Mouse (Mus musculus): ENCODE results near the gene Nrxn2.

Nrxn2 gene

DNA sequence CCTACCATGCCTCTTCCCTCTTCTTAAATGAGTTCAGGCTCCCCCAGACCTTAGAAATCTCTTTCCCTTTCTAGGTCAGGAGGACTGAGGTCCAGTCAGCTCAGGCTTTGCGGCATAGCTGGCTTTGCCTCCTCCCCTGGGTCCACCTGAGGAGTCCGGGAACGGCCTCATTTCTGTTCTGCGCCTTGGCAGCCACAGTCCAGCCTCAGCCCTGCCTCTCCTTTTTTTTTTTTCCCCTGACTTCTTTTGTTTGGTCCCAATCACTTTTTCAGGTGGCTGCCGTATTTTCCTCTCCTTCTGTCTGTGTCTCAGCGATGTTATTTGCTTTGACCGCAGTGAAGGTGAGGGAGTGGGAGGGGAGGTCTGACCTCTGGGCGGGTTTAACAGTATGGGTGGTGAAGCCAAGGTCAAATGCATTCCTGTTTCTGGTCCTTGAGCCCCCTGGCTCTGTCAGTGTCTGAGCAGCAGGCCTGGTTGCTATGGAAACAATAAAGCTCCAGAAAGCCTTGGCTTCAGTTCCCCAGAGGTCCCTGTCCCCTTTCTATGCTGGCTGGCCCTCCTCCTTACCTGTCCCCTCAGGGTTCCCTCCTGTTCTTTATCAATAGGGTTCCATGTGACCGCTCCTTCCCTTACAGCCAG, 34.3 kb downstream of the Nrxn2 start:
- no peak for DNase-seq (ENCODE audit: low spot score)

DNA sequence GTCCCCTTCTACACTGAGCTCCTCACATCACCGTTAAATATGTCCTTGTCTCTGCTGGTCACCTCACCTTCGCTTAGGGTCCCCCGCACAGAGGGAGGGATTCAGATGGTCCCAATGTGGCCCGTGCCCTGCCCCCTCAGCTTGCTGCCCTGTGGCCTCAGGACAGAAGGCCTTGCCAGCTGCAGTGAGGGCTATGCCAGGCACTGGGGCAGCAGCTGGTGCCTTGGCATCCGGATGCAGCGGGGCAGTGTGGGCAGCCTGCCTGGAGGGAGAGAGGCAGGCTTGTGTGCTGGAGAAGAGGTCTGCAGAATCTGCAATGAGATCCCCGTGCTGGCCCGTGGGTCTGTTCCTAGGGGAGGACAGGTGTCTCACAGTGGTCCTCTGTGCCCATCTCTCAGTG, 34.8 kb downstream of the Nrxn2 start:
- peak; percentile 20 for DNase-seq (ENCODE audit: low spot score)

DNA sequence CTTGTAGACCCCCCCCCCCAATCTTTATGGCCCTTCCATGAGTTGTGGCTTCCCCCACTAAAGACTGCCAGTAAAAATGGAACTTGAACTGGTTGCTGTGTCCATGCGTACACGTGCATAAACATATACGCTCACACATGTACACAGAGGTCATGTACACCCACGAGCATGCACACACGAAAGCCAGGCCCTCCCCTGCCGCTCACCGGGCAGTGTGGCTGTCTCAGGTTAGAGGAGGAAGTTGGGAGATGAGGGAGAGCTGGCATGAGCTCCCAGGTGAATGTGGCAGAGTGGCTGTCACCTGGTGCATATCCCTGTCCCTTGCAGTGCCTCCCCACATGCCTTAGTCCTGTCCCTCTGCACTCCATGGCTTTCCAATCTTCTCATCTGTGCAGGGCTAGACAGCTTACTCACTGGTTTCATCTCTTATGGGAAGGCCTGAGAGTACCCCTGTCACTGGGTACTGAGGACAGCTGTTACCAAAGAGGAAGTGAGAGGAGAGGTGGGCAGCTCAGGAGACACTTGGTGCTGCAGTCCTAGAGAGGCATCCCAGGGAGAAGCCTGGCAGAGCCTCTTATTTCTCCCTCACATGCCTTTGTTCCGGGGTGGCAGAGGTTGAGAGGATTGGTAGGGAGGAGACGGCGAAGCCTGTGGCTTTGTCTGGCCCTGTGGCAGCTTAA, 35.6 kb downstream of the Nrxn2 start:
- DNase-seq (ENCODE audit: low spot score) = no peak

DNA sequence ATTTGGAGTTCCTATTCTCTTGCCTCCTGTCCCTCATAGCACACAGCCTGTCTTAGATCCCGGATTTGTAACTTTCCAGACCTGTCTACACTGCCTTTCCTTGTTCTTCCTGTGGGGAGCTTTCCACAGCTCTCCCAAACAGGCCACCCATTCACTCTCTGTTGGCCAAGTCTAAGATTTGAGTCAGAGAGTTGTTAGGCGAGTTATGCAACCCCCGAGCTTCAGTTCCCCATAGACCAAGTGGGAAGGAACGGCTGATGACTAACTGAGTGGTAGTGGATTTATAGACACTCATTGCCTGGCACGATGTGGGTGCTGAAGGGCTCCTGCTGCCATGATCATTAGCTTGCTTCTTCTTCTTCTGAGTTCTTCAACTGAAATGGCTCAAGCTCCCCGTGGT, 41.0 kb downstream of the Nrxn2 start:
- no peak for DNase-seq (ENCODE audit: low spot score)

DNA sequence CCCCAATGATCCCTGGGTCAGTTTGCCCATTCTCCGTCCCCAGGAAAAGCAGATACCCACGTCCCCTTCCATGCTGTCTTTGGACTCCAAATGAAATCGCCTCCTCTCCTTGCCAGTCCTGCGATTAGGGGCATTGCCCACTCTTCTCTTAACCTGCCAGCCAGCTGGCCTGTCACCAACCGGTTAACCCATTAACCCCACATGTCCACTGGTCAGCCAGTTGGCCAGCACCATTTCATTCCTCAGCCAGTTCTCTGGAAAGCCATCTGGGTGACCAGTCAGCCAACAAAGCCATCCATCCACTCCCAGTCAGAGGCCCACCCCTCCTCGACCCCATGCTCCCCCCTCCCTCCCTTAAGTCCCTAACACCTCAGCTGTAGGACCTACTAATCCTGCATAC, 44.3 kb downstream of the Nrxn2 start:
- no peak for DNase-seq (ENCODE audit: low spot score)

DNA sequence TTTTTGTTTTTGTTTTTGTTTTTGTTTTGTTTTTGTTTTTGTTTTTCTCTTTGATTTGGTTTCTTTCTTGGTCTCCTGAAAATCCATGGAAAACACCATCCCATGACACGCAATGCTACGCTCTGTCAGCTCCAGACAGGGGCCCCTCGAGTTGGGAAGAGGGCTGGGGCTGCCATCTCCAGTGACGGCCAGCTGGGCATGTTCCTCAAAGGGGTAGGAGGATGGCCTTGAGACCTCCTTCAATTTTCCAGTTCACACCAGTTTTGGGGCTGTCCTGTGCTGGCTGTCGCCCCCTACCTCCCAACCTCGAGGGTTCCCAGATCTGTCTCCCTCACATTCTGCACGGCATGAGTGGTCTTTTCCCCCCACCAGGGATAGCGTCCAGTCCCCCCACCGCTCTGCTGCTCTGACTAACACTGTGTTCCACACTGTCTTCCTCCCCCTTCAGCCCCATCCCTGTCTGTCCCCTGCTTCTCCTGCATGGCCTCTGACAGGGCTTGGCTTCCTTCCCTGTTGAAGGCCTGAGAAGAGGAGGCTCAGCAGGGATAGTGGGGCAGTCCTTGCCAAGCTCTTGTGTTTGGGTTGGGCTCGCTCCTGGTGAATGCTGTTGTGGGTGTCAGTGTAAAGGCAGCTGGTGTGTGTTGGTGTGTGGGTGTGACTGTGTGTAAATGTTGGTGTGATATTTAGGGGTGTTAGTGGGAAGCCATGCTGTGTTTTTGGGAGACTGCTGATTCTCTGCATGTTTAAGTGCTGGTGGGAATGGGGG, 46.0 kb downstream of the Nrxn2 start:
- DNase-seq (ENCODE audit: low spot score) = peak; percentile 34

DNA sequence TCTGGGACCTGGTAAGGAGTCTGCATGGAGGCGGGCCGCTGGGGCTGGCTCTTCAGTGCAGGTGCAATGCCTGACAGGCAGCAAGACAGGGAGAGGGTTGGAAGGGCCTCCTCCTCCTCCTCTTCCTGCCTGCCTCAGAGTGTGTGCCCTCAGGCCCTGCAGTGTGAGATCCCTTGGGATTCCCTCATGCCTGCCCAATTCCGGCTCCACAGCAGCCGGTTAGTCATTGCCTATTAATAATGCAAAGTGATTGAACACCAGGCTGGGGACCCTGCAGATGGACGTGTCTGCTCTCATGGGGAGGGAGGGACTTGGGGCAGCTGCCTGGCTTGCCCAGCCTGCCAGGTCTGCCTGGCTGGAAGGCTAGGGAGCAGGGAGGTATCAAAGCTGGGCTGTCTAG, 46.6 kb downstream of the Nrxn2 start:
- DNase-seq (ENCODE audit: low spot score) = peak; percentile 84

DNA sequence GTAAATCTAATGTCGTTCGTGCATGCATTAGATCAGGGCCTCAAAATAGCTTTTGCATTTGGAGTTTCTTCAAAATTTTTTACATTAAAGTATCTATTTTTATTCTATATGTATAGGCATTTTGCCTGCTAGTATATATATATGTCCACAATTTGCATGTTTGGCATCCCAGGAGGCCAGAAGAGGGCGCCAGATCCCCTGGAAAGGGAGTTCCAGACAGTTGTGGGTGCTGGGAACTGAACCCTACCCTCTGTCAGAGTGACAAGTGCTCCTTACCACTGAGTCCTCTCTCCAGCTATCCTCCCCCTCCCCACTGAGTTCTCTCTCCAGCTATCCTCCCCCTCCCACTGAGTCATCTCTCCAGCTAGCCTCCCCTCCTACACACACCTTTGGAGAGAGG, 48.4 kb downstream of the Nrxn2 start:
- no peak for DNase-seq (ENCODE audit: low spot score)

DNA sequence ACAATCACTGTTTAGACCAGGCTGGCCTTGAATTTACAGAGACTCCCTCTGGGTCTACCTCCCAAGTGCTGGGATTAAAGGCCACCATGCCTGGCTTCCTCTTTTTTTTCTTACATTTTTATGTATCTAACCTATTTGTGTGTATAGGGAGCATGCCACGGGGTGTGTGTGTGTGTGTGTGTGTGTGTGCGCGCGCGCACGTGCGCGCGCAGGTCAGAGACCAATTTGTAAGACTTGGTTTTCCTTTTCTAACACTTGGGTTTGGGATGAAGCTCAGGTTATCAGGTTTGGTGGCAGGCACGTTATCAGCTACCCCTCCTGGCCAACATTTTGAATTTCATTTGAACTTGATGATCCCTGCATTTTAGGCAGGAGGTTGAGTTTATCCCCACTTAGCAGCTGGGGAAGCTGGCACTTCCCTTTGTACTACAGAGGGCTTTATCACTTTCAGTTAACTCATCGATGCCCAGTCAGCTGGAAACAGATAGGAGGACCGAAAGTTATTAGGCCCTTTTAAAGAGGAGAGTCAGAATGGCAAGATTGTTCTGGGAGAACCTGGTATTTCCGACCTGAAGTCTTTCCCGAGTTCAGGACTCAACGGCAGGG, 48.9 kb downstream of the Nrxn2 start:
- no peak for DNase-seq (ENCODE audit: low spot score)

DNA sequence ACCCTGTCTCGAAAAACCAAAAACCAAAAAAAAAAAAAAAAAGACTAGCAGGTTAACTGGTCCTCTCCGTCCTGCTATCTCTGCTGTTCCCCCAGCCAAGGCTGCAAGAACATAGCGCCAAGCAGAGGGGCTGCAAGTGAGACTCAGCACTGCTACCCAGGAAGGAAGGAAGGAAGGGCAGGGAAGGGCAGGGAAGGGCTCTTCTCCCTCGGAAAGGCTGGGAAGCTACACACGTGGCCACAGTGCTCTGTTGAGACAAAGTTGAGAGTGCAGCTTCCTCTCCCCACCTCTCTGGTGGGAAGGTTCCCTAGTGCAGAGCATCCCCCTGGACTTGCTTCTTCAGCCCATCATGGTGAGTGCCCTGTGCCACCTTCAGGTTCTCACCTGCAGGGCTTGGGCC, 53.1 kb downstream of the Nrxn2 start:
- no peak for DNase-seq (ENCODE audit: low spot score)

DNA sequence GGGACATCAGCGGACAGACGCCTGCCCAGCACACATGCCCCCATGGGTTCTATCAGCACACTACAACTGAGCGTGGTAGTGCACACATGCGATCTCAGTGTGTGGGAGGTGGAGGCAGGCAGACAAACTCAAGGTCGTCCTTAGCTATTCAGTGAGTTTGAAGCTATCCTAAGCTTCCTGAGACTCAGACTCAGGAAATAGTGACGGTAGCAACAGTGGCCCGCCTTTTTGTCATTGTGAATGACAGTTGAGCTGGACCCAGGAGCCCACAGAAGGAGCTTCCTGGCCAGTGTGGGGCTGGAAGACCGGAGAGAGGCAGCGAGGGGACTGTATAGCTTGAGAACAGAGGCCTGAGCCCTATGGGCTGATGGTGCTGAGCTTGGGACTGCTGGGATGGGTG, 54.3 kb downstream of the Nrxn2 start:
- no peak for DNase-seq (ENCODE audit: low spot score)

DNA sequence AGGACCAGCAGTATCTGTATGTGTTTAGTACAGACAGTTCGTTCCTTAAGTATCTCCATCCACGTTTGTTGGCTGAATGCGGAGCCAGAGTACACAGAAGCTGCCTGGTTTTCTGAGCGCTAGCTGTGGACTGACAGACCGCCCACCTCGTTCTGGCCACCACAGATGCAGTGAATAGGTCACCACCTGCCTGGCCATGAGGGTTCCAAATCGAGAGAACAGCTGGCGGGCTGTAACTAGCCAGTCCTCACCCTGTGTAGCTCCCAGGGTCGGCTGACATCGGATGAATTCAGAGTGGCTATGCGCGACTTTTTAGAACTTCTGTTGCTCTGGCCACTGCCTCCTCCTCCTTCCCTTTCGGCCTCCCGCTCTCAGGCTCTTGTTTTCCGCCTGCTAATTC, 56.2 kb downstream of the Nrxn2 start:
- DNase-seq (ENCODE audit: low spot score) = peak; percentile 42

DNA sequence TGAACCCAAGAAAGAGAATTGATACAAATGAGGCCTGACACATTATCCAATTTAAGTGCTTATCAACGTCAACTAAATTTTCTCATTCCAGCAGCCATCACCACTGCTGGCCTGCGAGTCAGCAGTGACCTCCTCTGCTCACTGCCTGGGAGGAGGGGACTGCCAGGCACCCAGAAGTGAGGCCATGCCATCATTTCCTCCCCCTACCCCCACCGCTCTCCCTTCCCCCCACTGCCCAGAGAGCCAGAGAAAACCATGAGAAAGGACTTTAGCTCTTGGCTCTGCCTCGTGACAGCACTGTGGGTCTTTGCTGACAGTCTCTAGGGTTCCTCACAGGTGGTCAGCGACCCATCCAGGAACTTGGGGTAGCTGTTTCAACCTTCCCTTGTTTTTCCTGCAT, 56.6 kb downstream of the Nrxn2 start:
- peak; percentile 38 for DNase-seq (ENCODE audit: low spot score)

DNA sequence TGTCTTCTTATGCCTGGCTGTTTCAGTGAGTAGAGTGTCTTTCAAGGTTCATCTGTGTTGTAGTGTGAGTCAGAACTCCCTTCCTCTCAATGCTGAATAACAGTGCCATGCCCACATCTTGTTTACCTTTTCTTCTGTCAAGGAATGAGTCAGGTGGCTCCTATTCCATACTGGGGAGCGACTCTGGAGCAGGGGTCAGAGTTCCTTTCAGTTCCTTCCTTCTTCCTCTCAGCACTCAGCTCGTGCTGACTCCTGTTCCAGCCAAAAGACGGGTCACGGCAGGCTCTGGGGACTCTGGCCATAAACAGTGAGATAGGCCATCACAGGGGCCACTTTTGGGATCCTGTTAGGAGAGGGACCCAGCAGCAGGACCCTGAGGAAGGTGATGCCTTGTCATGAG, 58.5 kb downstream of the Nrxn2 start:
- no peak for DNase-seq (ENCODE audit: low spot score)

DNA sequence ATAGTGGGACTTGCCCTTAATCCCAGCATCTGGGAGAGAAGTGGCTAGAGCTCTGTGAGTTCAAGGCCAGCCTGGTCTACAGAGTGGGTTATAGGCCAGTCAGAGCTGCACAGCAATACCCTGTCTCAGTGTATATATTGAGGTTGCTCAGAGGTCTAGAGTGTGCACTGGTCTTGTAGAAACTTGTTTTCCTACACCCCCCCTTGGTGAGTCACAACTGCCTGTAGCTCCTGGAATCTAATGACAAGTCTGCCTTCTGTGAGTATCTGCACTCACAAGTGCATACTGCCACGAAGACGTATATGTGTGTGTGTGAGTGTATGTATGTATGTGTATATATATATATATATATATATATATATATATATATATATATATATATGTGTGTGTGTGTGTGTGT, 60.0 kb downstream of the Nrxn2 start:
- no peak for DNase-seq (ENCODE audit: low spot score)

DNA sequence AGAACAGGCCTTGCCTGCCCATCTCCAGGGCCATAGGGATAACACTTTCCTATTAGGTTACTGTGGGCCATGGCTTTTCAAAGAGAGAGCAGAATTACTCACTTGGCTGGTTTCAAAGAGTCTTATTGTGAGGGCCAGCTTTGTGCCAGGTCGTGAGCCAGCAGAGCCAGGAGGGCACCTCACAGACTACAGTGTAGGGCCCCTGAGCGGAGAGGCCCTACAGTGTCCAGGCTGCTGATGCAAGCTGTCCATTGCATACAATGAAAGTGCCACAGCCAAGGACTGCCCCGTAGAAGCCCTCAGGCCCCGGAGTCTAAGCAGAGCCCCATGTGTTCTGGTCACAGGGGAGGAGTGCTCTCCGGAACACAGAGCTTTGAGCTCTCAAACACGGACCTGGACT, 64.4 kb downstream of the Nrxn2 start:
- DNase-seq (ENCODE audit: low spot score) = no peak

DNA sequence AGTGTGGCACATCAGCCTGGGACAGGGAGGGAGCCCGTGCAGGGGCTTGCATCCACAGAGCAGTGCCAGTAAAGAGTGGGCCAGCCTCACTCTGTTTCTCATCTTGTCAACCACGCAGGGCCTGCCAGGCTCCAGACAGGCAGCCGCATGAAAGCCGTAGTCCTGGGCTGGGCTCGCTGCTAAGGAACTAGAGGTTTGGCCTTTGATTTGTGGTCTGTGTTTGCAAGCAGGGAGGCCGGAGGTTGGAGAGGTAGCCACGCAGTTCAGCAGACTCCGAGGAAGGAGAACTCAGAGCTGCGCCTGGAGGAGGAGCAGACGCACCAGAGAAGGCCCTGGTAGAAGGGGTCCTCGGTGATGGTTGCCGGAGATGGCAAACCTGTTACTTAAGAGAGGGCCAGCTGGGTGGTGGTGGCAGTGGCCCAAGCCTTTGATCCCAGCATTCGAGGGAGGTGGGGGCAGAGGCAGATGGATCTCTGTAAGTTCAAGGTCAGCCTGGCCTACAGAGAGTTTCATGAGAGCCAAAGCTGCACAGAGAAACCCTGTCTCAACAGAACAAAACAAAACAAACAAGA, 66.6 kb downstream of the Nrxn2 start:
- DNase-seq (ENCODE audit: low spot score) = no peak

DNA sequence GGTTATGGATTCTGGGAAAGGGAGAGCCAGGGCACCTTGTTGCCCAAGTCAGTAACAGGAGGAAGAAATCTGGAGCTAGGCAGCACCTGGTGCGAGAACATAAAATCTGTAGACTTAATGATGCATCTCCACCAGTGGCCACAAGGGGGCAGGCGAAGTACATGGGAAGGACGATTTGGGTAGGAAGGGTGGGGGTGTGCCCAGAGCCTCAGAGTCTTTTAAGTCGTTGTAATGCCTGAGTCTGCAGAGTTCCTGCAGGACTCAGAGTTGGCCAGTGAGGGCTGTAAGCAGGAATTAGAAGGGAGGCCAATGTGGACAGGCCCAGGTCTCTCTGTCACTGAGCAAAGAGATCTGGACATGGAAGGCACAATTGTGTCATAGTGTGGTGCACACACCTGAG, 70.5 kb downstream of the Nrxn2 start:
- DNase-seq (ENCODE audit: low spot score) = peak; percentile 88

DNA sequence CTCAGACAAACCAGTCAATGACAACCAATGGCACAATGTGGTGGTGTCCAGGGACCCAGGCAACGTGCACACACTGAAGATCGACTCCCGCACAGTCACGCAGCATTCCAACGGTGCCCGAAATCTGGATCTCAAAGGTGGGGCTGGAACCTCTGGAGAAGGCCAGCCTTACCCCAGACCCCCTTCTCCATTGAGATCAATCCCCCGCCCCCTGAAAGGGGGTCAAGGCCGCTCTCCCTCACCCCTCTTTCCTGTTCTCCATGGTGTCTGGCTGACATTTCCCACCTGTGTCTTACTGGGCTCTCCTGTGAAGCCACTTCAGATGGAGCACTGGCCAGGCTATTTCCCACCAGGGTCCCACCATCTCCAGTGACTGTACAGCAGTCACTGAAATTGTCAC, 73.0 kb downstream of the Nrxn2 start:
- DNase-seq (ENCODE audit: low spot score) = no peak

DNA sequence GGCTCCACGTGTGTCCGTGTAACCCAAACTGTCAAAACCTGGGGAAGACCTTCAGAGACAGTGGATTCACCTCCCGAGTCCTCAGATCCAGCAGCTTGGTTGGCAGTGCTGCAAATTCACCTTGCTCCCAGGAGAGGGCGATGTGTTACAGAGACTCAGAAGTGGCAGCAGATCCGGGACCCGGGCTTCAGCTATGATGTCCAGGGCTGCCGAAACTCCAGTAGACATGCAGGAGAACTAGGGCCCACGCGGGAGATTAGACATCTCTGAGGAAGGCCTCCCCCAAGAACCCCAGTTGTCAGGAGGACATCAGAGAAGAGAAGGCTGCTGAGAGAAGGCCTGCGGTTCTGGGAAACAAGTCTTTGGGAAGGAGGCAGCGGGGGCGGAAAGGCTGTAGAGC, 73.6 kb downstream of the Nrxn2 start:
- DNase-seq (ENCODE audit: low spot score) = peak; percentile 72

DNA sequence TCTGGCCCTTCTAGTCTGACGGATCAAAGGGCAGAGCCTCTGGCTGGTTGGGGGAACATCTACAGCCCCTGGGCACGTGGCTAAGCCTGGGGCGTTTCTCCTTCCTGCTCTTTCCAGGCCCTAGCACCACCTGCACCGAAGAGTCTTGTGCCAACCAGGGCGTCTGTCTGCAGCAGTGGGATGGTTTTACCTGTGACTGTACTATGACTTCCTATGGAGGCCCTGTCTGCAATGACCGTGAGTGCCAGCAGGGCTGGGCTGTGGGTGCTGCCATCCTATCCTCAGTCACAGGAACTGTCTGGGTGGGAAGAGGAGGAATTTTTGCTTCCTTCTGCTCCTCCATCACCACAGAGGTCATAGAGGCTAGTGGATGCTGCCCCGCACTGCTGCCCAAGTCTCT, 74.7 kb downstream of the Nrxn2 start:
- DNase-seq (ENCODE audit: low spot score) = no peak

DNA sequence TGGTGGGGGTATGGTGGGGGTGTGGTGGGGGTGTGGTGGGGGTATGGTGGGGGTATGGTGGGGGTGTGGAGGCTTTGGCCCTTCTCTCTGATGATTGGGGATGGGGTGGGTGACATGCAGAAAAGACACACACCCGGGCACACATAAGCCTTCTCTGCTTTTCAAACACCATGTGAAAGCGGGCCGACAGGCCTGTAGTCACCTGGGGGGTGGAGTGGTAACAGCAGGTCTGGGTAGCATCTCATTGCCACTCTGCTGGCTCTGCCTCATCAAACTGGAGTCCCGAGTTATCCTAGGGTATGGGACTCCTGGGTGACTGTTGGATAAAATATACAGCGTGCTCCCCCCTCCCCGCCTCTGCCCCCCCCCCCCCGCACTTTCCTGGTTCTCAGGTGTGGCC, 75.5 kb downstream of the Nrxn2 start:
- DNase-seq (ENCODE audit: low spot score) = no peak

Data from MN1 (cell line).